Mouse (Mus musculus) CD4-positive, CD25-positive, alpha-beta regulatory T cell, adult 2 months (primary cell): ENCODE data around the gene Ehbp1.

ENCODE experiments used
- DNase-seq: peaks from one replicate; pipeline ENCODE4 v3.0.0-alpha.2; 2012; ENCODE audit warnings: low read depth, low spot score

Gene Ehbp1

GRCm38 (mm10) chr11:22001321-22002061 lies 340.6 kb downstream of the Ehbp1 start:
- DNase-seq = no peak

- no peak for DNase-seq
Measured at GRCm38 (mm10) chr11:22000316-22001076, 341.6 kb downstream of the Ehbp1 start.

DNA sequence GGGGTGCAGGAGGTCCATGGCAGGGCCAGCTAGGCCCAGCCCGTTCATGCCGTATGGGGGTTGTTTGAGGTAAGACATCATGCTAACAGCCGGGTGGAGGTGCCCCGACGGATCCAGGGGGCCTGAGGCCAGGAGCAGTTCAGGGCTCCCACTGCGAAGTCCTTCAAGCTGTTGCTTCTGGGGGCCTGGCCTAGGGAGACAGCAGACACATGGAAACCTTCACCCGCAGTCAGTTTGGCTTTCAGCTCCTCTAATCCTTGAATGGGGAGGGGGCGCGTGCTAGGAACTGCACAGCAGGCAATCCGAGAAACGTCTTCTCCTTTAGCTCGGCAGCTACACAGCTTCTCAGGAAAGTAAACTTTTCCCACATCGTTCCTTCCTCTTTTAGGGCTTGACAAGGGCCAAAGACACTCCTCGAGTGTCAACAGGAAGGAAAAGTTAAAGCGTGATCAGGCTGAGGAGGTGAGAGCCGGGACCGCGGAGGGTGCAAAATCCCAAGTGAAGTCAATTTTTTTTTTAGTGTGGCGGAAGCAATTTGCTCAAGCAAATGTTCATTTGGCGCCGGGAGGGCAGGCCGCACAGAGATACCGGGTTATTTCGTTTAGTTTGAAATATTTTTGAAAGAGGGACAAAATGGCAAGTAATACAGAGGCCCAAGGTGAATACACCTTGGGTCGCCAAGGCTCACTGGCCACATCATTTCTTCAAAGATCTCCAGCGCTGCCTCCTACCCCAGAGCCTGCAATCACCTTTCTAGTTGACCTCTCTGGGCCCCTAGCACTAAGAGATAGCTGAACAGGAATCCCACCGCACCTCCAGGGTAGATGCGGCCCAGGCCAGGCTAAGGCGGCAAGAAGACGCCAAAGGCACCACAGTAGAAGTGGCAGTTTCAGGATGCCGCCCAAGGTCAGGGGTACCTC lies 342.4 kb downstream of the Ehbp1 start:
- DNase-seq = no peak

DNA sequence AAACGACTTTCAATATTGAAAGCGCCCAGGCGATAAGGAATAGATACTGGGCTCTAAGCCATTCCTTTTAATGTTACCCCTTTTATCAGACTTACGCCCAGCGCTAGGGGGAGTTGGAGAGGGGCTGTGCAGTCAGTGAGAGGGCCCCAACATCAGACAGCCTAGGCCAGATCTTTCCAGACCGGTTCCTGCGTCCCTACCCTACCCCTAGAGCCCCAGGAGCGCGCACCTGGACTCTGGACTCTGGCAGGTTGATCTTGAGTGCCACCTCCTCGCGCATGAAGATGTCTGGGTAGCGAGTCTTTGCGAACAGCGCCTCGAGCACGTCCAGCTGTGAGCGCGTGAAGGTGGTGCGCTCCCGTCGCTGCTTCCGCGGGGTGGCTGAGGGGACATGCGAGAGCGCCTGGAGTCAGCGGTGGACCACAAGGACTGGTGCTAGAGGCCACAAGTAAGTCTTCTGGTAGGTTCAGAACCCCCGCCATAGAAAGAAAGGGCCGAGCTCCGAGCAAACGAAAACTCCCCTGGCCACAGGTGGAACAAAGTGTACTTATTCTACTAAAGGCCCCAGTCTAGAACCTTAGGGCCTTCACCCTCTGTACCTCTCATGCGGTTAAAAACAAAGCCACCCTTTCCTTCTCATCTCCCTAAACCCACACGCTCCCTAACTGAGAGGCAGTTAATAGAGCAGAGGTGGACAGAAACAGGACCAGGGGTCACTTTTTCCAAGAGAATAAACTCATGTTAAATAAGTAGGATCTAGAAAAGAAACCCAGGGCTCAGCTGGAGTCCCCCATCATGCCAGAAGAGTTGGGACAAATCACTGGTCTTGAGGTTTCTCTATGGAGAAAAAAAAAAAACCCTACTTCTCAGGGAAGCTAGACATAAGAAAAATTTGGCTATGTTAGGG lies 343.7 kb downstream of the Ehbp1 start:
- no peak for DNase-seq

- DNase-seq = no peak
Measured at GRCm38 (mm10) chr11:21997561-21998140, 344.4 kb downstream of the Ehbp1 start.

GRCm38 (mm10) chr11:21996661-21997560 lies 345.2 kb downstream of the Ehbp1 start:
- no peak for DNase-seq

DNA sequence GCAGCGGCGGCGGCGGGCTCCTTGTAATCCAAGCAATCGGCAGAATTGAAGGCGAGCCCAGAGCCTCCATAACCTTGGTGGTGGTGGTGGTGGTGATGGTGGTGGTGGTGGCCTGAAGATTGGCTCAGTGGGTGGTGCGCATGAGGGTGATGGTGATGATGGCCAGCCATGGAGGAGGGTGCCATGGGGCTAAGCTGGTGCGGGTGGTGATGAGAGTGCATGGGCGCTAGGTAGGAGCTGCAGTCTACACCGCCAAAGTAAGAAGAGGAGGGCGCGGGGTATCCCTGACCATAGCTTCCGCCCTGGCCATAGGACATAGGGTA lies 345.8 kb downstream of the Ehbp1 start:
- no peak for DNase-seq

DNA sequence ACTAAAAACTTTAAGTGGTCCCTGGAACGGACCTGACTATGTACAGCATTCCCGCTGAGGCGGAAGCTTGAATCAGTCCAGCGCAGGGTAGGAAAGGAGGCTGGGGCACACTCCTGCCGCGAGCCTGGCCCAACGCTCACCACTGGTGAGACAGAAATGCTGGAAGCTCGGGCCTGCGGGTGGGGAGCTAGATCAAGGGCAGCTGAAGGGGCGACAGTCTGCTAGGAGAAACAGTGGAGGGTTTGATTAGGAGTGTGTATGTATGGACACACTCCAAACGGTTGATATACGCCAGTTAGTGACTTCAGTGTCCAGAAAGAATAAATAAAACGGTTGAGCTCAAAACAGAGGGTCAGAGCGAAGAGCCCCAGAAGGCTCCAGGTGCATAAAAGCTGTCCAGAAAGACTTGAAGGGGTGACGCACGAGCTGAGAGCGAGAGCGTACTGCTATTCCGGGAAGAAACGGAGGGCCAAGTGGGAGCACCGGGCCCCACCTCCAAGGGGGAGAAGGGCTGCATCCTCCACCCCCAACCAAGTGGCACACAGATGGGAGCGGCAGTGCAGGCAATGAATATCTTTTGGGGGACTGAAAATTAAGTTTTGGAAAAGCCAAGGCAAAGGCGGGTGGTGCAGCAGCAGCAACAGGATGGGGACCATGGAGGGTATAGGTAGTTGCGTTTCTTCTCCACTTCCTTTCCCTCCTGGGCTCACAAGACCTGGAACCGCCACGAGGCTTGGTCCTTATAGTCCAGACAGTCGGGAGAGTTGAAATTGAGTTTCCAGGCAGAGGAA lies 346.4 kb downstream of the Ehbp1 start:
- no peak for DNase-seq

DNA sequence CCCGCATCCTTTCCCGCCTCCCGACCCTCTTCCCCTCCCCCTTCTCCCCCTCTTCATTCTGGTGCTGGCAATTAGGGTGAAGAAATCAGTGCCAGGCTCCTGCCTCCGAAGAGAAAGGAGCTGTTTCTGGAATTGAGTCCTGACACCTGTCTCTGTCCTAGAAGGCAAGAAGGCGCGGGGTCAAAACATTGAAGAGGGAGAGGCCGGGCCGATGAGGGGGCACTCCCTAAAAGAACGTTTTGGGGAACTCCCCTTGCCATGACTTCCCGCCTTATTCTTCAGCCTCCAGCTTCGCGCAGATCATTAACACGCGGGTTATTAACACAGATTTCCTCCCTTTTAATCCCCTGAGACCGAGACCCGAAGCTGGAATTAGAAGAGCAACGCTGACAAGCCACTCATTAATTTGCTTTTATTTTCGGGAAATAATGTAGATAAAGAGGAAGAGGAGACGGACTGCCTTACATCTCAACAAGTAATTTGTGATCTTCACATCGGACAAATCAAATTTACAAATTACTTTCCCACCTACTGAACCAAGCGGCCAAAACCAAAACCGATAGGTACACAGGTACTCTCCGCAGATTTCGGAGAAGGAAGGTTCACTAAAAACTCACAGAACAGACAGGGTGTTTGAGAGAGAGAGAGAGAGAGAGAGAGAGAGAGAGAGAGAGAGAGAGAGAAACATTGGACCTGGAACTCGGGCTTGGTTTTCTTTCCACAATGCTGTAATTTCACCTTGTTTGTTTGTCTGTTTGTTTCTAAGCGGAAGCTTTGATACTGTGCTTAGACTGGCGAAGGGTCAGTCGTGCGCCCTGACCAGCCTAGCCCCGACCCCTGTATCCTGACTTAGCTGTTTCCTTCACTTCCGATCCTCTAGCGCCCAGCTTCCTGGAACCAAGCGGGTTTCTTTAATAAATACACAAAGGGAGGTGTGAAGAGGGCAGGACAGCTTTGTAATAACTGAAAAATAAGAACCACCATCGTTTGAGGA lies 347.4 kb downstream of the Ehbp1 start:
- DNase-seq = no peak

- DNase-seq = no peak
Measured at GRCm38 (mm10) chr11:21993597-21994376, 348.3 kb downstream of the Ehbp1 start.

GRCm38 (mm10) chr11:21992761-21993596 lies 349.1 kb downstream of the Ehbp1 start:
- DNase-seq = no peak

DNA sequence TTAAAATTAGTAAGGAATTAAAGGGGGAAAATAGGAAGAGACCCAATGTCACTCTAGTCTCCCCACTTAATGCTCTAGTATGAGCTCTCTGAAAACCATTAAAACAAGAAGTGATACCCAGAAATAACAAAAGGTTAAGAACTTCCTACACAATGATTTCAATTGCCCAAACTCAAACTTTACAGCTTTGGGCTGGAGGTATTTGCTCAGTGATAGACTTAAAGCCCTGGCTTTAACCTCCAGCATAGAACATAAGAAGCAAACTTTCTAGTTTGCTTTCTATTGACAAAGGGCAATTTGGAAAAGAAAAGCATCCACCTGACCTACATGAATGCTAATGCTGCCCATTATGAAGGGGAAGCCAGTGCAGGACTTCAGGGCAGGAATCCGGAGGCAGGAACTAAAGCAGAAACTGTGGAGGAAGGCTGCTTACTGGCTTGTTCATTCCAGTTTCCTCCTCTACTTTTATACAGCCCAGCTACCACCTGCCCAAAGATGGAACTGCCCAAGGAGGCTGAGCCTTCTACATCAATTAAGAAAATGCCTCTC lies 353.6 kb downstream of the Ehbp1 start:
- DNase-seq = no peak

DNA sequence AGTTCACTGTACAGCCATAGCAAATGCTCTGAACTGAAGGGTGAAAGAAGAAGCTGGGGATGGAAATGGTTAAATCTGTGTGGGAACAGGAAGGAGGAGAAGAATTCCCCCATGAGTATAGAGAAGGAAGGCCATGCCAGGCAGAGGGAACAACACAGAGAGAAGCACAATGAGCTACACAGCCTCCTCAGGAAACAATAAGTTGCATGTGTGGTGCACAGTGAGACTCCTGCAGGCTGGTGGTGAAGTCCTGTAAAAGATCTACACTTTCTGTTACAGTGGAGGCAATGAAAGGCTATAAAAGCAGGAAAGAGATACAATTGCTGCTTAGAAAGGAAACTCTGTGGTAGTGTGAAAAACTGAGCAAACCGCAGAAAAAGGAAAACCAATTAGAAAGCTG lies 357.0 kb downstream of the Ehbp1 start:
- DNase-seq = no peak

- no peak for DNase-seq
Measured at GRCm38 (mm10) chr11:21974005-21974531, 368.0 kb downstream of the Ehbp1 start.

DNA sequence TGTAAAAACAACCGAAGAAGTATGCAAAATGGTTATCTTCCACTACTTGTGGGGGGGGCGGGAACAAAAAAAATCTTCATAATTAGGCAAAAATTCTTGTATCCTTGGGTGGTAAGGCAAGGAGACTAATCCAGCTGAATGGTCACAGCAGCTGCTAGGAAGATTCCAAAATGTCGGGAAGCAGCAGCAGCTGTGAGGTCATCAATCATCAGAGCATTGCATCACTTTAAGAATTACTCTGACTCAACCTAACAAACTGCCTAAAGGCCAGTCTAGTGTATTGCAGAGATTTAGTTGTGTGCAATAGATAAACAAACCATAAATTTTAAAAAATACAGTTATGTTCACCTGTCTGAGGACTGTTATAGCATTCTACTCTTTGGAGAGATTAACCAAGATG lies 368.5 kb downstream of the Ehbp1 start:
- no peak for DNase-seq
